Mouse (Mus musculus) heart, embryonic 12.5 days (tissue): ENCODE results near the gene Arhgap35. TPM values are rescaled to one million over a fixed set of nuclear protein-coding genes. Genes with fewer than 3 reads are reported as not detected.

Source experiments
- ATAC-seq: fragments of 200-750 bp; cut with Nextera tagmentation; 2 replicates; pipeline ENCODE4 v1.8.0; 2017; ENCODE audit warnings: moderate TSS enrichment, moderate library complexity; ENCODE audit not compliant: insufficient number of reproducible peaks, low FRiP score
- H3K27ac ChIP-seq: fragments of 300-500 bp; sonication (generic); 2 replicates; pipeline ENCODE4 v1.5.1; 2016; ENCODE audit warnings: mild to moderate bottlenecking, moderate library complexity; ENCODE audit not compliant: poor library complexity, severe bottlenecking
- H3K27me3 ChIP-seq: fragments of 300-500 bp; sonication (generic); replicated peaks from 2 replicates; pipeline ENCODE4 v1.6.1; 2016; ENCODE audit warnings: mild to moderate bottlenecking, moderate library complexity
- H3K36me3 ChIP-seq: fragments of 300-500 bp; sonication (generic); 2 replicates; pipeline ENCODE4 v1.6.1; 2016; ENCODE audit warnings: mild to moderate bottlenecking, moderate library complexity
- H3K4me1 ChIP-seq: fragments of 300-500 bp; sonication (generic); replicated peaks from 2 replicates; pipeline ENCODE4 v1.6.1; 2016; ENCODE audit warnings: mild to moderate bottlenecking
- H3K4me2 ChIP-seq: fragments of 300-500 bp; sonication (generic); 2 replicates; pipeline ENCODE4 v1.6.1; 2016; ENCODE audit warnings: mild to moderate bottlenecking, moderate library complexity
- H3K4me3 ChIP-seq: fragments of 300-500 bp; sonication (generic); 2 replicates; pipeline ENCODE4 v1.5.1; 2016; ENCODE audit warnings: mild to moderate bottlenecking
- H3K9ac ChIP-seq: fragments of 300-500 bp; sonication (generic); 2 replicates; pipeline ENCODE4 v1.6.1; 2016; ENCODE audit warnings: mild to moderate bottlenecking, moderate library complexity
- H3K9me3 ChIP-seq: fragments of 300-500 bp; sonication (generic); replicated peaks from 2 replicates; pipeline ENCODE4 v1.6.1; 2016; ENCODE audit warnings: mild to moderate bottlenecking, moderate library complexity
- WGBS: fragments of 180-500 bp; shearing (Covaris S2); methylation state at CpG from one replicate; pipeline ENCODE4 v1.1.7; 2016; 5-methylcytosine and 5-hydroxymethylcytosine counted together
- polyA plus RNA-seq: library from polyadenylated mRNA; unstranded; fragments of >200 nt; fragmentation: Nextera tagmentation; extraction: Ambion mirVana; gene quantifications from 2 replicates; pipeline ENCODE4 v1.2.1, GENCODE M21; 2016

The Arhgap35 gene
- polyA plus RNA-seq, 1 experiment from 2014 or later: 20.3 TPM

- peaks cover 52% of the 10 kb centered on the region for H3K4me1 ChIP-seq
- ATAC-seq: no peak
- peak overlapping the region; percentile 43 for H3K4me2 ChIP-seq
- peak overlapping the region; percentile 1; the same call in 1 of the 2 replicates for H3K9ac ChIP-seq
- H3K36me3 ChIP-seq: peaks cover 9% of the 10 kb centered on the region
- no peaks in the 10 kb centered on the region for H3K27me3 ChIP-seq
- 6% methylated on average over 4 of the region's 4 CpGs for WGBS
- peak overlapping the region; percentile 81 for H3K27ac ChIP-seq
- no peaks in the 10 kb centered on the region for H3K9me3 ChIP-seq
- H3K4me3 ChIP-seq: no peak overlapping the region
Observed at GRCm38 (mm10) chr7:16601683-16602102, 13.1 kb downstream of the Arhgap35 start.

DNA sequence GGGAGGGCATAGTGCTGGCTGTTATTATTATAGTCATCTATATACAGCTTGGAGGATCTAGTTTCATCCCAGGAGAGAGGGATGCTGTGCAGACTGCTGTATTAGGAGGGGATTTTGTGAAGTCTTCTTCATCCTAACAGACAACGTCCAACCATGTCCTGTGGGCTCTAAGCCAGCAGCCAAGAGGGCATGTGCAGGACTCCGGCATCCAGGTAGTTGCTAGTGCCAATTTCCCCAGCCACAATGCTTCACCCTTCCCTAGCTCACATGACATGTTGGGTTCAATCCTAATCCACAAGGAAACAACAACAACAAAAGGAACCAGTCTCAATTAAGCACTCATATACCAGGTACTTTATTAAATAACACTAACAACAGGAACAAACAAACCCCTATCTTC lies 15.8 kb downstream of the Arhgap35 start:
- Histone ChIP-seq H3K9ac (no peak overlapping the region), H3K4me1 (peaks cover 52% of the 10 kb centered on the region), H3K9me3 (no peaks in the 10 kb centered on the region), H3K36me3 (peaks cover 13% of the 10 kb centered on the region), H3K4me2 (no peak overlapping the region), H3K27ac (no peak overlapping the region), H3K27me3 (no peaks in the 10 kb centered on the region), H3K4me3 (no peak overlapping the region)
- WGBS: 80% methylated on average over 2 of the region's 2 CpGs
- no peak for ATAC-seq

- H3K9ac ChIP-seq: no peak overlapping the region
- H3K36me3 ChIP-seq: peaks cover 9% of the 10 kb centered on the region
- no peak for ATAC-seq
- no peaks in the 10 kb centered on the region for H3K27me3 ChIP-seq
- 61% methylated on average over 1 of the region's 1 CpGs for WGBS
- no peaks in the 10 kb centered on the region for H3K9me3 ChIP-seq
- H3K4me3 ChIP-seq: no peak overlapping the region
- H3K4me2 ChIP-seq: no peak overlapping the region
- peaks cover 50% of the 10 kb centered on the region for H3K4me1 ChIP-seq
- H3K27ac ChIP-seq: no peak overlapping the region
Observed at GRCm38 (mm10) chr7:16591292-16591691, 23.5 kb downstream of the Arhgap35 start.

- Histone ChIP-seq H3K9ac (0 out of 2 replicates have a peak overlapping the region, but pooled peaks have one; percentile 42), H3K27me3 (no peaks in the 10 kb centered on the region), H3K4me1 (peaks cover 80% of the 10 kb centered on the region), H3K4me2 (no peak overlapping the region), H3K4me3 (no peak overlapping the region), H3K36me3 (no peaks in the 10 kb centered on the region; the same call in 1 of the 2 replicates), H3K27ac (peak overlapping the region; percentile 50), H3K9me3 (no peaks in the 10 kb centered on the region)
- ATAC-seq: no peak
- 40% methylated on average over 3 of the region's 3 CpGs for WGBS
Observed at GRCm38 (mm10) chr7:16587649-16588048, 27.1 kb downstream of the Arhgap35 start.

GRCm38 (mm10) chr7:16584384-16584783 lies 30.4 kb downstream of the Arhgap35 start:
- H3K27me3 ChIP-seq: no peaks in the 10 kb centered on the region

DNA sequence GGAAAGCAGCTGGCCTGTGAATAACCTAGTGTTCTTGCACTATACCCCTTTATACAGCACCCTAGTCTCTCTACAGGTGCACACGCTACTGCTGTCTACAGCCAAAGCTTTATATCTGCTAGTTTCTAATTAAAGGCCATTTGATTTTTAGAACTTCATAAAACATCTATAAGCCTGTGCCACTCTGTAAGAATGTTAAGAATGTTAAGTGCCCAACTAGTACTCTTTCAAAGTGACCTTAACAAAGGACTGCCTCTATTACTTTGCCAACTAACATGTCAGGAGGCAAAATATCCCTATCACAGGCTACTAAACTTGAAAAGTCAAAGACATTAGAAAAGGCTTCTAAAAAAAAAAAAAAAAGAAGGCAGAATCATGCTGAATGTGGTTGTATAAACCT lies 31.0 kb downstream of the Arhgap35 start:
- Histone ChIP-seq H3K27ac (peak overlapping the region; percentile 89), H3K9me3 (no peaks in the 10 kb centered on the region), H3K4me2 (peak overlapping the region; percentile 38), H3K4me3 (no peak overlapping the region), H3K4me1 (peaks cover 78% of the 10 kb centered on the region), H3K9ac (no peak overlapping the region), H3K36me3 (no peaks in the 10 kb centered on the region), H3K27me3 (no peaks in the 10 kb centered on the region)
- WGBS: 40% methylated on average over 1 of the region's 1 CpGs
- ATAC-seq: no peak

More at GRCm38 (mm10) chr7:16584384-16584783, 30.4 kb downstream of the Arhgap35 start:
- no peak overlapping the region for H3K9ac ChIP-seq
- no peak overlapping the region for H3K4me3 ChIP-seq
- H3K4me1 ChIP-seq: peaks cover 83% of the 10 kb centered on the region
- no peaks in the 10 kb centered on the region for H3K36me3 ChIP-seq
- ATAC-seq: no peak
- no peaks in the 10 kb centered on the region for H3K9me3 ChIP-seq
- H3K27ac ChIP-seq: peak overlapping the region; percentile 89
- H3K4me2 ChIP-seq: peak overlapping the region; percentile 38

DNA sequence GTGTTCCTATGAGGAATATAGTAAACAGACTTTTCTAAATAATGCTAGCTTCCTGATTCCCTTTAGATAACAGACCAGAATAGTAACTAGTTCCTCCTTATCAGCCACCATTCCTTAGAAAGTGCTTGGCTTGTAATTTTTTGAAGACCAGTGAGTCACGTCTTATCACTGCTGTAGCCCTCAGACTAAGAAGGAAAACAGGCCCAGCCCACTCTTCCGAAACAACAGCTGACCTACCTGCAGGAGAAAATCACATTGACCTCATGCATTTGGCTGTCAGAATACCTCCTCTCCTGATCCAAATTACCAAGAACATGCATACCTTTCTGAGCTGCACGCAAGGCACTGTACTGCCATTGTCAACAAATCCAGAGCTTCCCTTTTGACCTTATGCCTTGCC lies 32.5 kb downstream of the Arhgap35 start:
- H3K9ac ChIP-seq: no peak overlapping the region
- no peak overlapping the region for H3K4me2 ChIP-seq
- H3K36me3 ChIP-seq: no peaks in the 10 kb centered on the region
- H3K27me3 ChIP-seq: no peaks in the 10 kb centered on the region
- 29% methylated on average over 3 of the region's 3 CpGs for whole genome bisulfite sequencing
- peaks cover 64% of the 10 kb centered on the region for H3K4me1 ChIP-seq
- H3K27ac ChIP-seq: peak overlapping the region; percentile 89
- H3K9me3 ChIP-seq: no peaks in the 10 kb centered on the region
- no peak for ATAC-seq
- H3K4me3 ChIP-seq: no peak overlapping the region

GRCm38 (mm10) chr7:16581276-16582100 lies 33.3 kb downstream of the Arhgap35 start:
- peak overlapping the region; percentile 89 for H3K27ac ChIP-seq
- H3K27me3 ChIP-seq: no peaks in the 10 kb centered on the region
- peak; percentile 19; the same call in 1 of the 2 replicates for ATAC-seq
- no peak overlapping the region for H3K4me2 ChIP-seq
- H3K4me1 ChIP-seq: peaks cover 63% of the 10 kb centered on the region
- no peaks in the 10 kb centered on the region for H3K36me3 ChIP-seq
- no peaks in the 10 kb centered on the region for H3K9me3 ChIP-seq
- 50% methylated on average over 13 of the region's 13 CpGs for WGBS
- H3K9ac ChIP-seq: peak overlapping the region; percentile 40; the same call in 1 of the 2 replicates
- no peak overlapping the region for H3K4me3 ChIP-seq

- Histone ChIP-seq H3K27me3 (no peaks in the 10 kb centered on the region), H3K4me1 (peaks cover 29% of the 10 kb centered on the region), H3K9ac (no peak overlapping the region), H3K4me2 (no peak overlapping the region), H3K9me3 (no peaks in the 10 kb centered on the region), H3K36me3 (no peaks in the 10 kb centered on the region), H3K27ac (no peak overlapping the region), H3K4me3 (no peak overlapping the region)
- no peak for ATAC-seq
- WGBS: 43% methylated on average over 1 of the region's 1 CpGs
Observed at GRCm38 (mm10) chr7:16576719-16577118, 38.1 kb downstream of the Arhgap35 start.

DNA sequence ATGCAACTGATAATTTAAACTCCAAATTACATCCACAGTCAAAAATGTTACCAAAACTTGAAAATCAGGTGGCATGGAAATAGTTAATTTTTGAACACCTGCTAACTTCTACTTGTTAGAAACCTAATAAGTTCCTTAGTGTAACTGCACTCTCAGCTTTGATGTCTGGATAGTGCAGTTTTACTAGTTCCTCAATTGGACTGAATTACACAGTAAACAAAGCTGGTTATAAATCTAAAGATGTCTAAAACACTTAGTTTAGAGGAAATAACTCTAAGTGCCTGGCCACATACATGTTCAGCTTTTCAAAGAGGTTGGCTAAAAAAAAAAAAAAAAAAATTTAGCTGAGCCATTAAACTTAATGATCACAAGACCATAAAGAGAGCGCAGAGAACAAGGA lies 43.6 kb downstream of the Arhgap35 start:
- no peak for ATAC-seq
- WGBS: 94% methylated on average over 1 of the region's 1 CpGs
- no peak overlapping the region for H3K27ac ChIP-seq
- no peak overlapping the region for H3K4me3 ChIP-seq
- H3K4me2 ChIP-seq: no peak overlapping the region
- no peak overlapping the region for H3K9ac ChIP-seq
- peaks cover 13% of the 10 kb centered on the region for H3K4me1 ChIP-seq
- no peaks in the 10 kb centered on the region for H3K27me3 ChIP-seq
- no peaks in the 10 kb centered on the region for H3K9me3 ChIP-seq
- no peaks in the 10 kb centered on the region for H3K36me3 ChIP-seq

DNA sequence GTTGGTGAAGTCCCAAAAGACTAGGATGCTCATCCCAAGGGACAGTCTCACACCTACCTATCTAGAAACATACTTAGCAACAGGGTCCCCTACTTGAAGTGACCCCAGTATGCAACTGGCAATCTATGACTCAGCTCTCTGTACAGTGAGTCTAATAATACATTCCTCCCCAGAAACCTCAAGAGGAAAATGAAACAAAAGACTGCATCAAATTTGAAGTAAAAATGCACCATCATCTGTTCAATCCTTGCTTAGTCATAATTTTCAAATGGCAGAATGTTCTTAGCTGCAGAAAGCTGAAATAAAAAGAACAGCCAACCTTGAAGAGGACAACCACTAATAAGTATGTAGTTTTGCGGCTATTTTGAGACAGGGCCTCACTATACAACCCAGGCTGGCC lies 44.1 kb downstream of the Arhgap35 start:
- no peak overlapping the region for H3K27ac ChIP-seq
- no peaks in the 10 kb centered on the region for H3K9me3 ChIP-seq
- no peak overlapping the region for H3K4me2 ChIP-seq
- H3K9ac ChIP-seq: no peak overlapping the region
- H3K27me3 ChIP-seq: no peaks in the 10 kb centered on the region
- no peaks in the 10 kb centered on the region for H3K36me3 ChIP-seq
- H3K4me1 ChIP-seq: peaks cover 13% of the 10 kb centered on the region
- WGBS: 88% methylated on average over 1 of the region's 1 CpGs
- ATAC-seq: no peak
- H3K4me3 ChIP-seq: no peak overlapping the region
